Mouse (Mus musculus): ENCODE results near the gene Dcp1b. TPM values are rescaled to one million over a fixed set of nuclear protein-coding genes. Genes with fewer than 3 reads are reported as not detected.

Gene Dcp1b
- total and polyA plus RNA-seq, 3 experiments: 9.7 to 27.4 (median 13.8) TPM

DNA sequence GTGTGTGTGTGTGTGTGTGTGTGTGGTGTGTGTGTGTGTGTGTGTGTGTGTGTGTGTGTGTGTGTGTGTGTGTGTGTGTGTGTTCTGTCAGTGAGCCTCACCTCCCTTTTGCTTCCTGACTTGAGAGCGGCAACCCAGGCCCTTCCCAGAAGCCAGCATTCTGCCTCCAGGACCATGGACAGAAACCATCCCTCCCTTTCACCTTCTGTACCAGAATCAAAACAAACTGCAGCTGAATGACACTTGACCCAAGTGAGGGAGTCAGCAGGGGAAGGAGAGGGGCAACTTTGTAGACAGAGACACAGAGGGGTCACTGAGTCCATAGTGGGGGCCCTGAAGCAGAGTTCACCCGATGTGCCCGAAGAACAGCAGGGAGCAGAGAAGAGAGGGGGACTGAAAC lies 58.0 kb downstream of the Dcp1b start:
- no peak for DNase-seq

DNA sequence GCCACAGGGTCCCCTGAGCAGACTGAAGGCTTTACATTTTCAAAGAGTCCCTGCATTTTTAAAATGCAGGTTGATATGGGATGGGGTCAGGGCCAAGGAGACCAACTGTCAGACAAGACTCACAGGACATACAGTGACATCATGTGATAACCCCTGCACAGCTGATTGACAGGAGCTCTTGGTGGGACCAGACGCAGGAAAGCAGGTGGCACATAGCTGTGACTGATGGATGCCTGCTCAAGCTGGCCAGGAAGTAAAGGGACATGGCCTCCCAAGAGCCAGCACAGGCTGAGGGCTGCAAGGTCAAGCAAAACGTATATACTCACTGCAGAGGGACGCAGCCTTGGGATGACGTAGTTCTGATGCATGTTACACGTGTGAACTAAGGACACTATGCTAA lies 60.4 kb downstream of the Dcp1b start:
- no peak for DNase-seq

DNA sequence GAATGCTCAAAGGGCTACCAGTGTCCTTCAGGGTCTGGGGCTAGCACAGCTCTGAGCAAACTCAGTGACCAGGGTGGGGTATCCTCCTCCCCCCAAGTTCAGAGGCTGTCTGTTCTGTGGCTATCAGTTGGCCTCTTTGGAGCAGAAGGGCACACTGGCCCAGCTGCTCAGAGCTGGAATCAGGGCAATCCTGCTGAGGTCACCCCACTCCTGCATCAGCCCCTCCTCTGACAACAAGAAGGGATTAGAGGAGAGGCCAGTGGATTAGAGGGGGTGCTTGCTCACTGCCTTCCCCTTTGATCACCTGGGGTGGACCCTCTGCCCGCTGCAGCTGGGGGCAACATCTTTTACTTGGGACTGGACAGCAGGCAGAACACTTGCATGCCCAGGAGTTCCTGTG lies 61.2 kb downstream of the Dcp1b start, which contains the start of gene Cacna2d4:
Cacna2d4 (plus strand) TSS at position 286 of the 400 bp plus-strand sequence.
- DNase-seq: no peak

DNA sequence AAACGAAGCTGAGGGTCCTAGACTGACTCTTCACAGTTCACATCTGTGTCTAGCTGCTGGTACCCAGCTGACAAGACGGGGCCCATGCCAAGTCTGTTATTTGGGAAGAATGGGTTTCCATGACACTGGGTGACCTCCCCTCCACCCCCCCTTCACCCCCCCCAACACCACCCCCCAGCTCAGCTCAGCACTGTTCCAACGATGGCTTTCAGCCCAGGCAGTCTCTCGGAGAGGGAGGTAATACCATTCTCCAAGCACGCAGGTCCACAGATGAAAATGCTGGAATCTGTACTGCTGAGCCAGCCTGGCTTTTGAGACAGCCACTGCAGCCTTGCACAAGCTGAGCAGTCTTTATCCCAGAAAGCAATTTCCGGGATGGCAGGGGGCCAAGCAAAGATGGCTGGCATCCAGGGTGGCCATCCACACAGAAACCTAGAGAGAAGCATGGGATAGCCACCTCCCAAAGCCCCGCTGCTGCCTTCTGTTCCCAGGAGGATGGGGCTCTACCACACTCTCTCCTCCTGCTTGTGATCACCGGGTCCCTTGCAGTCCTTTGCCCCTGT lies 62.5 kb downstream of the Dcp1b start:
- DNase-seq: no peak

DNA sequence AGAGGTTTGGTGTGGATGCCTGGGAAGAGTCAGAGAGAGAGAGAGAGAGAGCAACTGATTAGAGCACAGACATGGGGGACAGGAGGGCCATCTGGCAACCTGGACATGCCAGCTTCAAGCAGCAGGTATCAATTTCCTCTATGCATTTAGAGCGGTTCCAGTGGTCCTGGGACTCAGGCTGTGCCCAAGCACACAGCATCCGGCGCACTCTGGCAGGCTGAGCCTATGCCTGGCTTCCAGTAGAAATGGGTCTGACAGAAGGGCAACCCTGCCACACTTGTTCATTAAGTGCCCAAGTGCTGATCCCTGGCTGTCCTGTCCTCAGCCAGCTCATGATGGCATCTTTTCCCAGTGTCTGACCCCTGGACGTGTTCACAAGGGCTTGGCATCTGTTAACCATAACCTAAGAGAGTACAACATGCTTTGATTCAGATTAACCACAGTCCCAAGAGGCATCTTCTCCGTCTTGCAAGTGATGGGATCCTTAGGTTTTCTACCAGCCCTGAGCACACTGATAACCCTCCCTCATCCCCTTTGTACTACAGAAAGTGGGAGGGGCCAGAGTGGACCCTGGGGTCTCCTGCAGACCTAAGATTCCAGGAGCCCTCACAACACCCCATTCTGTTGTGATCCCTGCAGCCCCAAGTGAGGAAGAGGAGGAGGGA lies 64.4 kb downstream of the Dcp1b start:
- DNase-seq: no peak

DNA sequence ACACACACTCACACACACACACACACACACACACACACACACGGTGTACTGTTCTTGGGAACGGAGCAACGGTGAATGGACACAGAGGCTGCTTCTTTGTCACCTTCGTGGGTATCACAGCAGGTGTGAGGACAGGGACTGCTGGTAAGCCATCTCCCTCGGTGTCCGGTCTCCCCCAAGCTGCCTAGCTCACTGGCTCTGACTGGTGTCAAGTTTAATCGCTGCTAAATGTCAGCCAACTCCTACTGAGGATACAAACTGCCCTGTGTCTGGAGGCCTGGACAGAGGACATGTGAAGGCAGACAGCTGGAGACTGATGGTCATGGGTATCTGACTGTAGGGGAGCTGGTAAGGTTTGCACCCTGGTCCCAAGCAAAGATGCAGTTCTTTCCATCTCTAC lies 65.2 kb downstream of the Dcp1b start:
- no peak for DNase-seq

DNA sequence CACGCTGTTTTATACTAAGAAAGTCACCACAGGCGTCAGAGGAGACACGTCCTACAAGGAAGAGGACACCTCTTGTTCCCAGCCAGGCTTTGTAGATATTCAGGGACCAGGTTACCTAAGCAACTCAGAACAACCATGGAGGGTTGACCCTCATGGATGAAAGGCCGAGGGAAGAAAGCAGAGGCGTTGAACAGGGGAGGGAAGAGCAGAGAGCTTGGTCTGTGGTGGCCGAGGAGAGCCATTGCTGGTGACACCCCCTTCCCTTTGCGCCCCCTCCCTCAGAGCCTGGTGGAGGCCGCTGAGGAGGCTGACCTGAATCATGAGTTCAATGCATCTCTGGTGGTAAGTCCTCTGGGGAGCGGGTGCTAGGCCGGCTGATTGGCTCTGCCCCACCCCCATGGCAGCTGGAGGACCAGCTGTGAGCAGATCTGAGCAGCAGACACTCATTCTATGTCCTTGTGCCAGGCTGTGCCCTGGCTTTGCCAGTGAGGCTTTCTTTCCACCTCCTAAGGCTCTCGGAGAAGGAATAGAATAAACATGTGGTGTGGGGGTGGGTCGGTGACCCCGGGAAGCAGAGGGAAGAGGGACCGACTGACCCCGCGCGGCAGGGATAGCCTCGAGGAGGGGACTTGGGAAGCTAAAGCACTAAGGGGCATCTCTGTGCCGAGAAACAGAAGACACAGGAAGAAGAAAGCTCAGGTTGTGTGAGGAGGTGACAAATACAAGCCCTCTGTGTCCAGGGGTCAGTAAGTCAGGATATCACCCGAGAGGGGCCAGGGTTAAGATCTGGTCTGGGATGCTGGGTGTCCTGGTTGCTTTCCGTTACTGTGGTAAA lies 66.0 kb downstream of the Dcp1b start:
- DNase-seq: no peak

DNA sequence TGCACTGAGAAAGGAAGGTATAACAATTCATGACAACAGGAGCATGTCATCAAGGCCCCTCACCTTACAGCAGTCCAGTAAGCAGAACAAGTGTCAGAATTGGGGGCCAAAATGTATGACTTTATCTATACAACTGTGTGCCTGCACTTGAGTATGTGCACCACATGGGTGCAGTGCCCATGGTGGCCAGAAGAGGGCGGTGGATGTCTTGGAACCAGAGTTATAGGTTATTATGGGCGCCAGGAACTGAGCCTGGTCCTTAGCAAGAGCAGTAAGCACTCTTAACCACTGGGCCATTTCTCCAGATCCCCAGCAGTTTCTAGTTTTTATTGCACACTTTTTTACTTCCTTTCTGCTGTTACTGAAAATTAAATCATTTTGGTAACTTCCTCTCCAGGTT lies 71.0 kb downstream of the Dcp1b start:
- DNase-seq: no peak

DNA sequence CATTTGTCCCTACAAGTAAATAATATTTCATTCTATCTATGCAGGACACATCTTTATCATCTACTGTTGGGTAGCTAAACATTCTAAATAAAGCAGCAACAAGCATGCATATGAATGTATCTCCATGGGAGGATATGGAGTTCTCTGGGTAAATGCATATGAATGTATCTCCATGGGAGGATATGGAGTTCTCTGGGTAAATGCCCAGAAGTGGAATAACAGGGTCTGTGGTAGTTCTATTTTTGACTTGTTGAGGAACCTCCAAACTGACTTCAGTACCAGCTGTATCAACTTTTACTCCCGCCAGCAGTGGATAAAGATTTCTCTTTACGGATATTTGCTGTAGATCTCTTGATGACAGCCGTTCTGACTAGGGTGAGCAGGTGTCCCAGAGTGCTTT lies 73.5 kb downstream of the Dcp1b start:
- no peak for DNase-seq

DNA sequence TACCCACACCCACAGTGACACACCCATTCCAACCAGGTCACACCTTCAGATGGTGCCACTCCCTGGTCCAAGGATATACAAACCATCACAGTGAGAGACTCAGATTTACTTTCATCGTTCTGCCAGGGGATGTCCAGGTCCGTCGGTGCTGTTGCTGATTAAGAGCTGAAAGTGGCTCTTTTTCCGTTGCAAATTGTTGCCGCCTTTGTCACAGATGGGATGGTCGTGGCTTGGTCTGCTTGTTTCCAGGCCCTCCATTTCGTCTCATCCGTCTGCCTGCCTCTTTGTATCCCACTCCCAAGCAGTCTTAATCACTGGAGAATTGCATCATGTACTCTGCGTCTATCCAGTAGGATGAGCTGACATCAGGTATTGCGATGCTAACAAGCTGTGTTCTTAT lies 74.7 kb downstream of the Dcp1b start:
- DNase-seq: no peak

DNA sequence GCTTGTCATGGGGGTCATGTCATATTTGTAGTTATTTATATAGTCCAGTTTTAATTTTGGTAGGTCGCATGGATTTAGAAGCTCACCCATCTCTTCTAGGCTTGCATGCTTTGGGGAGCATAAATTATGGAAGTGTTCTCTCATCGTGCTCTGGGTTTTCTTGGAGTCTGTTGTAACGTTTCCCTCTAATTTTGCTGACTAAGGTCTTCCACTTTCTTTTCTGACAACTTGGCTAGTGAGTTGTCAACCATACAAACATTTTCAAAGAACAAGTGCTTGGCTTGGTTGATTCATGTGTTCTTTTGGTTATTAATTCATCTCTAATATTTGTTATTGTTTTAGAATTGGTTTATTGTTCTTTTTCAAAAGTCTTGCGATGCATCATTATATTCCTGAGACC lies 76.7 kb downstream of the Dcp1b start:
- DNase-seq: no peak

Other genes starting within 250 kb of the Dcp1b start
- 10 to 100 TPM; 93.5 to 97.5 TPM for gene Cacna1c, start 21.2 kb downstream of the Dcp1b start, total RNA-seq (2021)
- gene Cacna1c, start 21.2 kb downstream of the Dcp1b start, polyA plus RNA-seq (2012; rRNA removed): 23.3 and 36.7 TPM in 2 replicates
- gene Cacna2d4, start 61.3 kb downstream of the Dcp1b start, total RNA-seq (2021): not detected
- 0.06 and 0.39 TPM in 2 replicates for gene Cacna2d4, start 61.3 kb downstream of the Dcp1b start, polyA plus RNA-seq (2012; rRNA removed)
- under 1 TPM in 1 of 2 experiments, not detected in 1; 0.28 TPM for gene Lrtm2, start 155.5 kb downstream of the Dcp1b start, total RNA-seq (2021)
- gene Lrtm2, start 155.5 kb downstream of the Dcp1b start, polyA plus RNA-seq (2012; rRNA removed): 0.13 TPM in 1 of 2 replicates, not detected in the other
- 100 to 1,000 TPM; 194 to 198 TPM for gene Adipor2, start 242.5 kb downstream of the Dcp1b start, total RNA-seq (2021)
- gene Adipor2, start 242.5 kb downstream of the Dcp1b start, polyA plus RNA-seq (2012; rRNA removed): 55.9 and 62.9 TPM in 2 replicates

Data from adrenal gland, adult 2 months (tissue).